Mouse (Mus musculus) lung, postnatal 14 days (tissue): ENCODE measurements around the gene Clcn5.

ENCODE experiments used
- DNase-seq: peaks from one replicate; pipeline ENCODE4 v3.0.0; 2021

Gene Clcn5

DNA sequence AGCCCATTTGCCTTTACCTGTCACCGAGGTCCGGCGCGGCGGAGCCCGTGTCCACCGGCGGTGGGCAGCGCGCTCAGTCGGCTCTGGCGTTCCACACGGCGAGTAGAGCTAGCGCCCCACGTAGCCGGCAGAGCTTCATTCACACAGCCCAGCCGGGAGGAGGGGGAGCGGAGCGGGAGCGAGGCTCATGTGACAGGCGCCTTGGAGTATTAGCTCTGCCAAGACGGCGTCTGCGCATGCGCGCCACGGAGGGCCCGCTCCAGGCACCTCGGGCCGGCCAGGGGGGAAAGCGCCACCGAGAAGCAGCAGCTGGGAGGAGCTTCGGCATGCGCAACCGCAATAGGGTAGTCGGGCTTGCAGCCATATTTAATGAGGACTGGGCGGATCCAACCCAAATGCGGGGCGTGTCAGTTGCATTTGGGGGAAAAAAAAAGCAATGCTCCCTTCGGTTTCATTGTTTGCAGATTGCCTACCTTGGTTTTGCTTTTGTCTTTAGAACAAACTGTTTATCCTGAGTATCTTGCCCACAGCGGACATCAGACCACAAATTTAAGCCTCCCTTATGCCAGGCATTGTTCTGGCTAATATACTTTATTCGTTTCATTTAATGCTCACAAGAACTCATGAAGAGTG lies at the start of gene Clcn5:
Gene Clcn5, minus strand, starts transcription at position 270 of the 633 bp plus-strand sequence.
- peak; percentile 94 for DNase-seq

DNA sequence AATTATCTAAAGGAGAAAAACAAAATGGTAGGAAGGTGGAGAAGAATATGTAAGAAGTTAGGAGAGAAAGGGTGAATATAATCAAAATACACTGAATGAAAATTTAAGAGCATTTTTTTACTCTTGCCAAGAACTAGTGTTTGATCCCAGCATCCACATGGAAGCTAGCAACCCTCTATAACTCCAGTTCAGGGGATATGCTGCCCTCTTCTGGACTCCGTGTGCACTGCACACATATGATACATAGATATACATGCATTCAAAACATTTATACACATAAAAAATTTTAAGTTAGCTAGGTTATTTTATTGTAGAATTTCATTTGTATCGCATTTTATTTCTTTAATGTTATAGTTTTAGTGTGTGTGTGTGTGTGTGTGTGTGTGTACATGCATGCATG lies 6.3 kb upstream of the Clcn5 start:
- DNase-seq = no peak

DNA sequence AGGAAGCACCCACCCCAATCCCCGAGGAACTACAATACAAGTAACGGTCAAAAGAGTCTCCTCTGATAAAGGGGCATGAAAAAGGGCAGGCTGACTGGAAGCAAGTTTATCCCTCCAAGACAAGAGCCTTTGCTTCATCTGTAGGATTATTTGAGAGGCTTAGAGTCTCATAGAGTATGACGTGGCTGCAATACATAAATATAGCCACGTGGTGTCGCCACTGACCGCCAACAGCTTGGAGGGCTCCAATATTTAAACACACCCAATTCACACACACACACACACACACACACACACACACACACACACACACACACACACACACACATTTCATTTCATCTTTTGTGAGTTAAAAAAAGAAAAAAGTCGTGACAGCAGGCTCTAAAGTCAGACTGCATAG lies 3.1 kb upstream of the Clcn5 start:
- DNase-seq = peak; percentile 60

- no peak for DNase-seq
Measured at GRCm38 (mm10) chrX:7320571-7320970, 1.4 kb upstream of the Clcn5 start.

- no peak for DNase-seq
Measured at GRCm38 (mm10) chrX:7318551-7319025, 570 bp downstream of the Clcn5 start.

DNA sequence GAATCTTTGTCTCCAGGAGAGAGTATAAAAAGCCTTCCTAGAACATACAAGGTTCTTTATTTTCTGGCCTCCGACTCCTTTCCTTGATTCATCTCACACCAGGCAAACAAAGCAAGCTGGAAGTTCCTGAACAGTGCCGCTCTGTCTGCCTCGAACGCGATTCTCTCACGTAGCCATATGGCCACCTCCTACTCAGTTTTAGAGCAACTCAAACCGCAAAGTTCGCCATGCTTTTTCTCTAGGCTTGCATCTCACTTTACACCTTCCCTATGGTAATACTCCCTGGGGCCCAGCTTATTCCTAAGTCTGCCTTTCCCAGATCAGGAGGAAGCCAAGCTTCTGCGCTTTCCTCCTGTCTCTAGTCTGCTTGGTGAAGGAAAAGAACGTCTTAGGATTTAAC lies 4.0 kb downstream of the Clcn5 start:
- no peak for DNase-seq

DNA sequence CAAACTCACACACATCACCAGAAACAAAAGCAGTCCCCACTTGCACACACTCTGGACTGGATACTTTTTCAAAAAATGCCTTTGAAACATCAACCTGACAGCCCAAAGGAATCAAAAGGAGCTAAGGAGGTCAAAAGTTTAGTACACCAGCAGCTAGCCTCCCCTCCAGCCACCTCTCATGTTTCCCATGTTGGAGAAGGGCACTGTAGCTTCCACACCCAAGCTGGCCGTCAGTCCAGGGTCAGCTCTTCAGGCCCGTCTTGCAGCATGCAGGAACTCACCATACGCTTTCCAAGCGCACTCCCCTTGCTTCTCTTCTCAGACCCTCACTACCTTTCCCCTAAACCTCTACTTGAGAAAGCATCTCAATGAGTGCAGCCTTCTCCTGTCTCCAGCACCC lies 4.5 kb downstream of the Clcn5 start:
- no peak for DNase-seq

- DNase-seq = no peak
Measured at GRCm38 (mm10) chrX:7308242-7308641, 10.9 kb downstream of the Clcn5 start.

GRCm38 (mm10) chrX:7306861-7307260 lies 12.3 kb downstream of the Clcn5 start:
- DNase-seq = no peak

DNA sequence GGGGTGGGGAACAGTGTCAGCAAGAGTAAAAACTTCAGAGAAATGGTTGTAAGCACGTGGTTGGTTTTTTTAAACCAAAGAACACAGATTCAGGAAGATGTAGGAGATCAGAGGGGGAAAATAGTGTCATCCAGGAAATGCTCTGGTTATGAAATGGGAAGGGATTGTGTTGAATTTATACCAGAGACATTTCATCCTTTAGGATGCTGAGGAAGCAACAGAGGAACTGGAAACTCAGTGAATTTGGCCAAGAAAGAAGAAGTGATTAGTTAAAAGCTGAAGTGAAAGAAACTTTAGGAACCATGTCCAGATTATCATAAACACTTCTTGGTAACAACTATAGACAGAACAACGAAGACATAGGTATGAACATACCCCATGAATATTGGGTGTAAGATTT lies 26.2 kb downstream of the Clcn5 start:
- no peak for DNase-seq

GRCm38 (mm10) chrX:7292151-7292768 lies 26.9 kb downstream of the Clcn5 start:
- no peak for DNase-seq

GRCm38 (mm10) chrX:7288976-7289375 lies 30.2 kb downstream of the Clcn5 start:
- DNase-seq = no peak

DNA sequence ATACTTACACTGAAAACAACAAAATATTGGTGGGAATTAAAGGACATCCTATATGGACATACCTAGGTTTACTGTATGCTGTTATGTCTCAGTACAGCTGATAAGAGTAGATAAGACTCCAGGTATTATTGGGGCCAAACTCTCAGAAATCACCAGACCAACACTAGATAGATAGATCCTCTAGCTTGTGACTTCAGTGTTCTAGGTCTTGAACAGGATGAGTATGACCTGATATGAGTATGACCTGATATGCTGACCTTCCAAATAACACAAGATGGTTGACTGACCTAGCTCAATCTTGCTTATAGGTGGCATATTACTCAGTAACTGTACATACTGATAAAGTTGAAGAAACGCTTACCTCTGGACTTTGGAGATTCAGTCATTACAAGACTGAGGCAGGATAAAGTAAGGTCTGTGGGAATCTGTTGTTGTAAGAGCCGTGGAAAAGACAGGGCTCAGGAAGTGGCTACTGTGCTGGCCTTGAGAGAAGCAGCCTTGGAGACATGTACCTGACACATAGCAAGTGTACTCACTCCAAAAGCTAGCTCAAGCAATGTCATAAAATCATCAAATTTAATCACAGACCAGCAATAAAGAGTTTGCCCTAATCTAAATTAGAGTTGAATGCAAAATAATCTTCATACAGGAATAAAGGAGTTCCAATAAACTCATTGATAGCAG lies 32.0 kb downstream of the Clcn5 start:
- DNase-seq = no peak

- no peak for DNase-seq
Measured at GRCm38 (mm10) chrX:7282636-7283035, 36.5 kb downstream of the Clcn5 start.

DNA sequence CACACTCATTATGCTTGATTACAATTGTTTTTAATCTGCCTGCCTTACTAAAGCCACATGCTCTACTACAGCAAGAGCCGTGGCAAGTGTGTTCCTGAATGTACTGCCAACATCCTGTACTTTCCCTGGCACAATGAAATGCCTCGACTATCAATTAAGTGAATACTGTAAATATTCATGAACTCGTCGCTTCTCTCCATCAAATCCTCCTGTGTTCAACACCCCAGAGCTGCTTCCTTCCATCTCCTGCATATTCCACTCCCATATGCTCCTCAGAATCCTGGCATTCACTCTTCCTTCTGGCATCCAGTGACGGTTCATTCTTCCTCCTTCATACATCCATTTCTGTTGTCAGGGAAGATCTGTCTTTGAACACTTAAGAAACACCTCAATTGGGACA lies 39.4 kb downstream of the Clcn5 start:
- DNase-seq = no peak

DNA sequence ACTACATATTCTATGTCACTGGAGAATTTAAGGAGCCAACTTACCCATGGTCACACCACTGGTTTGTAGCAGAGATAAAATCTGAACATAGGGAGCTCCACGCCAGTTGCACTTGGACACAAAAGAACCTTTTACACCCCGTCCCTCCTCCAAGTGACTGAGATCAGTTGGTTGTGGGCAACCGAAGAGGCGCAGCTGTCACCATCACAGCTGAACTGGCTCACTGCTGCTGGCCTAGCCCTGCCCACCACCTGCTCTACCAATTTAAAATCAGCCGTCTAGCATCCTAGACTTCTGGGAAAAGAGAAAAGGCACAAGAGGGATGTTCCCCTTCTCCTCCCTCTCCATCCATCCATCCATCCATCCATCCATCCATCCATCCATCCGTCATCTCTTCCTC lies 42.6 kb downstream of the Clcn5 start:
- DNase-seq = no peak

DNA sequence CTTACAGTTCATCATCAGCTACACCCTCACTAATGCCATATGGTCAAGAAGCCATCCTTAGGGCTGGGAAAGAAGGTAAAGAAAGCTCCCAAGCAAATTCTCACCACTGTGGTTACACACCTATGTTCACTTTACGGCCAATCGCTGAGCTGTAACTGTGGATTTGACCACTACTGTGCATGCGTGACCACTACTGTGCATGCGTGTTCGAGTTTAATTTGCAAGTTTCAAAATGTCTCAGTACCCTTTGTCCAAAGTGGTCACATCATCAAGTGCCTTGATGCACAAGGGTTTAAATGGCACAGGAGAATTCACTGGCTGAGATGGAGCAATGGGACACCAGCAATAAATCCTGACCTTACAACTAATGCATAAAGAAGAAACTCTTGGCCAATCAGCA lies 58.0 kb downstream of the Clcn5 start:
- no peak for DNase-seq

DNA sequence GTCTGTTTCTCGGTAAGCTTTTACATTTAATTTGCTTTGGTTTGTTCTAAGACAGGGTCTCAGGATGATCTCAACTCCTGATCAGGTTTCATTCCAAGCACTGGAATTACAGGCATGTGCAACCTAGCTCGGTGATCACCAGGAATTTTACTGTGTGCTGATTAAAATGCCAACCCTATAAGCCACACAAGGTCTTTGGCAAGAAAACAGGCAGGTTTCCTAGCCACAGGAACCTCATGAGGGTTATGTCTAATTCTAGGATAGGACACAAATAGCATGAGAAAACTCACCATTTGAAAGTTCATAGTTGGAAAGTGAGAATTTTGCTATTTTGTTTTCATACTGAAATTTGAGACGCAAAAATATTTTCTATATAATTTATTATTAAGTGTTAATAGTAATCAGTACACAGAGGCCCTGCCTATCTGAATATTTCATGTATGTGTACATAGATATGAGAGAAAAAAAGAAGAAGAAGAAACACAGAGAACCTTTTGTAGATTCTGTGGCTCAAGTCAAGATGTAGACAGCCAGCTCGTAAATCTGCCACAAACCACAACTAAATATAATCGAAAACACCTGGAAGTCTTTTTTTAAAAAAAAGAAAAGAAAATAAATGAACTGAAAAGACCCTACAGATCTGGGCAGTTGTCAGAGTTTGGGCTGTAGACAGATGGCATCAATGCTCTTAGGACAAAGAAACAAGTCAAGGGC lies 58.6 kb downstream of the Clcn5 start:
- no peak for DNase-seq

DNA sequence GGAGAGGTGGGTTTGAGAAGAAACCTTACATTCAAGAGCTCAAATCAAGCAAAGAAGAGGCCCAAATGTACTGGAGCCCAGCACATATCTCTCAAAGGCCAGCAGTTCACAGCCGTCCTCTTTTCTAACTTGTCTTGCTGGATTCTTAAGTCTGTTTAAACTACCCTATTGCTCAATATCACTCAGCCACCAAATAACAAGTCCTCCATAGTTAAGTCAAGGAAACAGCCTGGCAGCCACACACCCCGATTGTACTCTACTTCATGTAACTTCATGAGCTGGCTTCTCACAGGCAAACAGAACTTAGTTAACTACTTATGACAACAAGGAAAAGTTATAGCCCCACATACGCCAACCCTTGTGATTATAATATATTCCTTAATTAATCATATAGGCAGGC lies 59.4 kb downstream of the Clcn5 start:
- peak; percentile 1 for DNase-seq

DNA sequence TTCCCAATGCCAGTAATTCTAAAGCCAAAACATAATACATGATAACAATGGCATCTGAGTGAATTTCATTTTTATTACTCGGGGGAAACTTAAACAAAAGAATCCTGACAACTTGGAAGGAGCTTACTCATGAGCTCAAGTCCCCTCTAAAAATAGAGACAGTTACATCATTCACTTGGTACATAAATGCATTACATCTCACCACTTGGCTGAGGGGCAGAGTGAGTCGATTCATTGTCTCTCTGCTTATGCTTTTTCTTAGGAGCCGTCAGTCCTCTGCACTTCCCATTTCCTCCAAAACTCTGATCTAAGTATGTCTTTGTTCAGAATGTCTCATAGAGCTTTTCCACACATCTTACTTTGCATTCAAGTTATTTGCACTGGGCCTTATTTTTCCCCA lies 63.1 kb downstream of the Clcn5 start:
- no peak for DNase-seq

GRCm38 (mm10) chrX:7204099-7204498 lies 115.1 kb downstream of the Clcn5 start:
- DNase-seq = no peak

GRCm38 (mm10) chrX:7203535-7203934 lies 115.6 kb downstream of the Clcn5 start:
- DNase-seq = no peak

GRCm38 (mm10) chrX:7197833-7198232 lies 121.3 kb downstream of the Clcn5 start:
- DNase-seq = no peak

GRCm38 (mm10) chrX:7190816-7191215 lies 128.3 kb downstream of the Clcn5 start:
- DNase-seq = no peak
